Mouse (Mus musculus) left cerebral cortex, adult 2 months (tissue): ENCODE measurements around the gene Tmem263. TPM values are rescaled to one million over a fixed set of nuclear protein-coding genes. Genes with fewer than 3 reads are reported as not detected.

Experiments
- DNase-seq, 2 experiments: peaks; one replicate each; pipeline ENCODE4 v3.0.0; 2021 to 2022; ENCODE audit warnings: low spot score in 2 of 2, mixed read lengths in 1 of 2; ENCODE audit errors: extremely low spot score in 1 of 2
- H3K27ac ChIP-seq: fragments of 200-600 bp; 2 replicates; pipeline ENCODE4 v1.8.1; 2022
- H3K4me3 ChIP-seq: fragments of 200-600 bp; 2 replicates; pipeline ENCODE4 v1.8.1; 2022
- CTCF ChIP-seq: fragments of 200-600 bp; IDR thresholded peaks from 2 replicates; pipeline ENCODE4 v1.8.1; 2022; ENCODE audit warnings: antibody characterized with exemption, mild to moderate bottlenecking, moderate library complexity
- intact Hi-C: fragments of 180-260 bp; cut with DNase I; formaldehyde crosslinking; loops from one replicate; pipeline ENCODE4 v1.15.1; 2025
- total RNA-seq, 2 experiments: library from RNA; stranded (reverse); gene quantifications; 2 replicates each; pipeline ENCODE4 v1.2.3; 2021

Tmem263 gene
- total RNA-seq, 2 experiments from 2014 or later: 38.5 to 39.5 TPM

DNA sequence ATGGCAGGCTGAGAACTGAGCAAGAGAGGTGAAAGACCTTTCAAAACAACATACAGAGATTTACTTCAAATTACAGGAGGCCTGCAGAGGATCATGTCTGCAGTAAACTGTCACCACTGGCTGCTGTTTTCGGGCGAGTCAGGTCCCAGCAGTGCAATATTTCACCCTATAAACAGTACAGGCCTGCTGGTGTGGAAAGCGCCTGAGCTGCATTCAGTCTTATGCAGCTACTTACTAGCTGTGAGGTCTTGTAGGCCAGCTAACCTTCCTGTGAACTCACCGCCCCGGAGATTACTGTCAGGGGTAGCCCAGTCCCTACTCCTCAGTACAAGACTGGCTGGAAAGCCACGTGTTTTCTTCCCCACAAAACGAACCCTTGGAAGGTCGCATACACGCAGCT lies 39.0 kb downstream of the Tmem263 start:
- no peak for DNase-seq
- TF ChIP-seq CTCF: no peak
- Histone ChIP-seq H3K4me3 (no peak overlapping the region), H3K27ac (no peak overlapping the region)
- intact Hi-C loops: no loop called here

- Histone ChIP-seq H3K4me3 (no peak overlapping the region), H3K27ac (no peak overlapping the region)
- intact Hi-C loops: no loop called here
- no peak for DNase-seq
- TF ChIP-seq CTCF: no peak
These were observed 43.9 kb downstream of the Tmem263 start for GRCm38 (mm10) chr10:85146282-85146681.

- intact Hi-C loops: no loop called here
- TF ChIP-seq CTCF: no peak
- no peak for DNase-seq
- H3K27ac ChIP-seq: no peak overlapping the region
- no peak overlapping the region for H3K4me3 ChIP-seq
These were observed 46.8 kb downstream of the Tmem263 start for GRCm38 (mm10) chr10:85149226-85149625.

DNA sequence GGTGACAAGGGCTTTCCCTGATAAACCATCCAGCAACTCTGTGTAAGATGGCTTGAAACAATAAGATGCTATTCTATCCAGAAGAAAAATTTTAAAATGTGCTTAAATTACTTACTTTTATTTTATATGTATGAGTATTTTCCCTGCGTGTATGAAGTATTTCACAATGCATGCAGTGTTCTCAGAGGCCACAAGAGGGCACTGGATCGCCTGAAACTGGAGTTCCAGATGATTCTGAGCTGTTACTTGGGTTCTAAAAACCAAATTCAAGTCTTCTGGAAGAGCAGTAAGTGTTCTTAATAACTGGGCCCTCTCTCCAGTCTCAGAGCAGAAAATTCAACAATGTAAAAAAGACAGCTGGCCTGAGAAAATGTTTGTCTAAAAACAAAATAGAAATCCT lies 51.8 kb downstream of the Tmem263 start:
- Histone ChIP-seq H3K27ac (no peak overlapping the region), H3K4me3 (no peak overlapping the region)
- intact Hi-C loops: loop anchor here (2.0 kb wide), 1 partner anchor 29 kb away; no protein-coding TSS in a partner anchor
- TF ChIP-seq CTCF: peak; percentile 97
- DNase-seq: peak; percentile 56 to 71

GRCm38 (mm10) chr10:85157451-85157850 lies 55.0 kb downstream of the Tmem263 start:
- DNase-seq: no peak
- no peak for TF ChIP-seq CTCF

DNA sequence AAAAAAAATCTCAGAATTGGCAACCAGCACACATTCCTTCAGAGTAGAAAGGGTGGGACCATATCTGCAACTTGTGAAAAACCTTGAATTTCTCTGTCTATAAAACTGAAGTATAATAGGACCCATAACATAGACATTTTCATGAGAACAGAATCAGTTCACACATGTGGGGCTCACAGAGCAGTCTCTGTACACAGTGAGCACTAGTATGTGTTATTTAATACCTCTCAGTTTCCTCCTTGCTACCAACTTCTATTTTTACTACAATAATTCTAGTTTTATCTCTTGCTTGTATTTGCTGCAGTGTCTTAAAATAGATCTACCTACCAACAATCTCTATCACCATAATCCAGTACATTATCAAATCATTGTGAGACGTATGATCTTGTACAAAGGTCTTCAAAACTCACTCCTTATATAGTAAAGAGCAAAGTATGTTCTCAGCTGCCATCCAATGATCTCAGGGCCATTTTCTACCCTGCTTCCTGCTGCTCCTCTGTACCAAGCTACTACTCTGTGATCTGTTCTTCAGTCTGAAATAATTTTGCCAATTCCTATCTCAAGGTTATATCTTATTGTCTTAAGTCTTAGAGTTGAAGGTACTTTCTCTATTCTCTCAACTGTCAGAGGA lies 57.7 kb downstream of the Tmem263 start:
- H3K27ac ChIP-seq: no peak overlapping the region
- no peak for TF ChIP-seq CTCF
- DNase-seq: no peak
- no peak overlapping the region for H3K4me3 ChIP-seq
- intact Hi-C loops: no loop called here

More at GRCm38 (mm10) chr10:85157451-85157850, 55.0 kb downstream of the Tmem263 start:
- Histone ChIP-seq H3K4me3 (no peak overlapping the region), H3K27ac (no peak overlapping the region)
- intact Hi-C loops: no loop called here

- Histone ChIP-seq H3K27ac (peak overlapping the region; percentile 69), H3K4me3 (no peak overlapping the region)
- TF ChIP-seq CTCF: no peak
- no peak for DNase-seq
- intact Hi-C loops: loop anchor here (2.0 kb wide), 1 partner anchor 21 kb away; no protein-coding TSS in a partner anchor
These were observed 59.4 kb downstream of the Tmem263 start for GRCm38 (mm10) chr10:85161745-85162351.

DNA sequence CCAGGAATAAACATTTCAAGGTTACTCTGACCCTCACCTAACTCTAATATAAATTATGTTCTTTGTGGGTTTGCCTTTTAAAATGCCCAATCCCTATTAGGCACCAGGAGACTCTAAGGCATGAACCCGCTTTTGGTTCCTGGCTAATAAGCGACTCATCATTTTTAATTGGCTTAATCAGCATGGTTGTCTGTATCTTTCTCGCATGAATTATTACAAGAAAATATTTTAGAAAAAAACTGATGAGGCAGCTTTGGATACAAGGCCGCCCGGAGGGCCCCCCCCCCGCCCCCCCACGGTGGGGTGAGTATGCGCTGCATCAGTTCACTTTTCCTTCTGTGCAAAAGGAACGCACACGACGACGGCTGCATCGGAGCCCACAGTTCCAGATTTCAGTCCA lies 62.4 kb downstream of the Tmem263 start:
- TF ChIP-seq CTCF: no peak
- no peak for DNase-seq
- no peak overlapping the region for H3K27ac ChIP-seq
- intact Hi-C loops: no loop called here
- no peak overlapping the region for H3K4me3 ChIP-seq

- no peak for DNase-seq
- Histone ChIP-seq H3K4me3 (no peak overlapping the region), H3K27ac (no peak overlapping the region)
- no peak for TF ChIP-seq CTCF
- intact Hi-C loops: no loop called here
These were observed 62.9 kb downstream of the Tmem263 start for GRCm38 (mm10) chr10:85165306-85165705.

Other genes starting within 250 kb of the Tmem263 start
- gene Ric8b, start 185.0 kb upstream of the Tmem263 start, total RNA-seq: 10 to 100 TPM; 57.5 to 57.7 TPM
- under 1 TPM; 0.34 to 0.56 TPM for gene Fhl4, start 132 bp upstream of the Tmem263 start, total RNA-seq
- 10 to 100 TPM; 11.9 to 14.4 TPM for gene Mterf2, start 25.4 kb downstream of the Tmem263 start, total RNA-seq
- 10 to 100 TPM; 16.8 to 25.6 TPM for gene Cry1, start 82.4 kb downstream of the Tmem263 start, total RNA-seq